Mouse (Mus musculus) layer of hippocampus, adult 2 months (tissue): ENCODE measurements at regions not wholly inside any gene's neighbourhood (a gene's known extent, or its start where the extent isn't known, plus 50 kb on each side); places are given as distances from the start of the nearest gene placed in this dataset.

Experiments
- DNase-seq, 2 experiments: peaks; one replicate each; pipeline ENCODE4 v3.0.0; 2022; ENCODE audit warnings: low spot score in 2 of 2
- H3K27ac ChIP-seq: fragments of 200-600 bp; 2 replicates; pipeline ENCODE4 v1.8.1; 2022
- H3K4me3 ChIP-seq: fragments of 200-600 bp; 2 replicates; pipeline ENCODE4 v1.8.1; 2022; ENCODE audit warnings: mild to moderate bottlenecking
- CTCF ChIP-seq: fragments of 200-600 bp; conservative IDR thresholded peaks from 2 replicates; pipeline ENCODE4 v1.8.1; 2022; ENCODE audit warnings: antibody characterized with exemption, mild to moderate bottlenecking, moderate library complexity

GRCm38 (mm10) chr17:52168076-52168838, 335.2 kb upstream of the Satb1 start:
- no peak for TF ChIP-seq CTCF
- Histone ChIP-seq H3K27ac (no peak overlapping the region), H3K4me3 (no peak overlapping the region)
- DNase-seq: no peak

- H3K27ac ChIP-seq: no peak overlapping the region
- H3K4me3 ChIP-seq: no peak overlapping the region
- no peak for DNase-seq
- TF ChIP-seq CTCF: no peak
Measured at GRCm38 (mm10) chr17:52167658-52168057, 334.6 kb upstream of the Satb1 start.

GRCm38 (mm10) chr17:52165891-52166485, 332.9 kb upstream of the Satb1 start:
- no peak for DNase-seq
- Histone ChIP-seq H3K4me3 (no peak overlapping the region), H3K27ac (no peak overlapping the region)
- no peak for TF ChIP-seq CTCF

GRCm38 (mm10) chr17:52162559-52163397, 329.7 kb upstream of the Satb1 start:
- no peak overlapping the region for H3K27ac ChIP-seq
- no peak for DNase-seq
- TF ChIP-seq CTCF: no peak
- H3K4me3 ChIP-seq: no peak overlapping the region

GRCm38 (mm10) chr17:52150496-52150895, 317.4 kb upstream of the Satb1 start:
- TF ChIP-seq CTCF: no peak
- no peak overlapping the region for H3K27ac ChIP-seq
- no peak overlapping the region for H3K4me3 ChIP-seq
- no peak for DNase-seq

GRCm38 (mm10) chr17:52149834-52150233, 316.7 kb upstream of the Satb1 start:
- Histone ChIP-seq H3K4me3 (no peak overlapping the region), H3K27ac (no peak overlapping the region)
- no peak for TF ChIP-seq CTCF
- no peak for DNase-seq

GRCm38 (mm10) chr17:52149068-52149467, 316.0 kb upstream of the Satb1 start:
- H3K27ac ChIP-seq: no peak overlapping the region
- no peak for TF ChIP-seq CTCF

GRCm38 (mm10) chr17:52103891-52104290, 270.8 kb upstream of the Satb1 start:
- no peak for DNase-seq
- TF ChIP-seq CTCF: no peak
- H3K27ac ChIP-seq: no peak overlapping the region
- H3K4me3 ChIP-seq: no peak overlapping the region

More at GRCm38 (mm10) chr17:52149068-52149467, 316.0 kb upstream of the Satb1 start:
- no peak for DNase-seq
- no peak overlapping the region for H3K4me3 ChIP-seq

GRCm38 (mm10) chr17:52085834-52086233, 252.7 kb upstream of the Satb1 start:
- no peak for TF ChIP-seq CTCF
- no peak for DNase-seq
- no peak overlapping the region for H3K27ac ChIP-seq
- H3K4me3 ChIP-seq: no peak overlapping the region

GRCm38 (mm10) chr17:52084455-52084854, 251.4 kb upstream of the Satb1 start:
- no peak for TF ChIP-seq CTCF
- Histone ChIP-seq H3K27ac (no peak overlapping the region), H3K4me3 (no peak overlapping the region)
- DNase-seq: no peak

- H3K4me3 ChIP-seq: no peak overlapping the region
- no peak for DNase-seq
- no peak overlapping the region for H3K27ac ChIP-seq
- TF ChIP-seq CTCF: no peak
Measured at GRCm38 (mm10) chr17:52079316-52079715, 246.2 kb upstream of the Satb1 start.

- TF ChIP-seq CTCF: no peak
- Histone ChIP-seq H3K4me3 (no peak overlapping the region), H3K27ac (no peak overlapping the region)
- DNase-seq: peak; percentile 10 to 30
Measured at GRCm38 (mm10) chr17:52078496-52078895, 245.4 kb upstream of the Satb1 start.

- DNase-seq: no peak
- no peak for TF ChIP-seq CTCF
- no peak overlapping the region for H3K27ac ChIP-seq
- no peak overlapping the region for H3K4me3 ChIP-seq
Measured at GRCm38 (mm10) chr17:52077951-52078350, 244.9 kb upstream of the Satb1 start.

- Histone ChIP-seq H3K27ac (no peak overlapping the region), H3K4me3 (no peak overlapping the region)
- TF ChIP-seq CTCF: no peak
- no peak for DNase-seq
Measured at GRCm38 (mm10) chr17:52076746-52077145, 243.7 kb upstream of the Satb1 start.
